Mouse (Mus musculus): ENCODE data around the gene Cmtm3.
"Not testable (repeated sequence)": the region's sequence is repeated elsewhere in the genome, so short reads cannot be mapped to it uniquely, and the experiment has no call there.

DNA sequence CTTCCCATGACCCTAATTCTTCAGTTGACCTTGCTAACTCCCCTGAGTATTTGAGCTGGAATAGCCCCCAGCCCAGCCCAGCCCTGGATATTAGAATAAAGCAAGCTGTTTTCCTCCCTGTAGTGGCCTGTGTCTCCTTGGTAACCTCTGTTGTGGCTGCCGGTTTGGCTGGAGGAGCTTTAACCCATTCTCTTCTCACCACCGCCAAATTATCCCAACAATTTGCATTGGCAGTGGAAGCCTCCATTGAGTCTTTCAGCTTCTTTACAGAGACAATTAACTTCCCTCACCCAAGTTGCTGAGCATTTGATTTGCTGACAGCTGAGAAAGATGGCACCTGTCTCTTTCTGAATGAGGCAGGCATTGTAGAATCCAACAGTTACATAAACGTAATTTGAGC, 37.6 kb upstream of the Cmtm3 start:
- TF ChIP-seq CTCF (IDR thresholded peaks at IDR 0.05; ENCODE audit: borderline replicate concordance, extremely low read depth, insufficient read depth, insufficient read length); POLR2A (IDR thresholded peaks at IDR 0.05; ENCODE audit: borderline replicate concordance, extremely low read depth, insufficient read depth, insufficient read length, poor library complexity, severe bottlenecking): not testable (repeated sequence)
